Mouse (Mus musculus): ENCODE measurements at regions not wholly inside any gene's neighbourhood (a gene's known extent, or its start where the extent isn't known, plus 50 kb on each side); places are given as distances from the start of the nearest gene placed in this dataset.

DNA sequence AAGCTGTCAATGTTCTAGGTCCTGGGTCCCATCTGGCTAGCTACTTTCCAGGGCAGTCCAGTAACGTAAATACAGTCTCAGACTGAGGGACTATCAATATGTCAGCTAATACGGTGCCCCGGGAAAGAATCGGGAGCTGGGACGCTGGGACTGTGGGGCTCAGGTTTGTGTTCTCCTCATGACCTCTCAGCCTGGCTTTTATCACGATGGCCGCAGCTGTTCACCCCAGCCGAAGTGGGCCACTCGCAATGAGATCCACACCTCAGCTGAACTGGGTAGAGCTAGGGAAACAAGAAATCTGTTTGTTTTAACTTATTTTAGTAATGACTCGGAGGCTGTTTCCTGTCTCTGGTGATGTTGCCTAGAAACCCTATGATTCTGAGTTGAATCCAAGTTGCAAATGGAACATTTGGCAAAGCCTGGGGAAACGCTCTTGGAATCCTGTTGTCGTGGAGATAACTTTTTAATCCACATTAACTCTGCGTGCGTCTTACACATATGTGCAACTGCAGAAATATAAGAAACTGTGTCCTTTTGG, 83.0 kb upstream of the Daam1 start:
- no peak for TF ChIP-seq CTCF (IDR thresholded peaks at IDR 0.05; ENCODE audit: borderline replicate concordance, extremely low read depth, insufficient read depth, insufficient read length)
- no peak for TF ChIP-seq POLR2A (IDR thresholded peaks at IDR 0.05; ENCODE audit: borderline replicate concordance, extremely low read depth, insufficient read depth, insufficient read length, poor library complexity, severe bottlenecking)
- DNase-seq (ENCODE audit: low read depth), result peak; percentile 85

GRCm38 (mm10) chr12:71748731-71749130, 82.1 kb upstream of the Daam1 start:
- TF ChIP-seq POLR2A (IDR thresholded peaks at IDR 0.05; ENCODE audit: borderline replicate concordance, extremely low read depth, insufficient read depth, insufficient read length, poor library complexity, severe bottlenecking) (no peak), CTCF (IDR thresholded peaks at IDR 0.05; ENCODE audit: borderline replicate concordance, extremely low read depth, insufficient read depth, insufficient read length) (no peak)
- peak; percentile 87 for DNase-seq (ENCODE audit: low read depth)

- peak; percentile 61 for DNase-seq (ENCODE audit: low read depth)
- TF ChIP-seq CTCF (IDR thresholded peaks at IDR 0.05; ENCODE audit: borderline replicate concordance, extremely low read depth, insufficient read depth, insufficient read length) (no peak), POLR2A (IDR thresholded peaks at IDR 0.05; ENCODE audit: borderline replicate concordance, extremely low read depth, insufficient read depth, insufficient read length, poor library complexity, severe bottlenecking) (no peak)
Observed at GRCm38 (mm10) chr12:71749668-71750067, 81.2 kb upstream of the Daam1 start.

GRCm38 (mm10) chr12:71752741-71753260, 78.1 kb upstream of the Daam1 start:
- peak; percentile 65 for DNase-seq (ENCODE audit: low read depth)
- TF ChIP-seq POLR2A (IDR thresholded peaks at IDR 0.05; ENCODE audit: borderline replicate concordance, extremely low read depth, insufficient read depth, insufficient read length, poor library complexity, severe bottlenecking), result no peak
- no peak for TF ChIP-seq CTCF (IDR thresholded peaks at IDR 0.05; ENCODE audit: borderline replicate concordance, extremely low read depth, insufficient read depth, insufficient read length)

- DNase-seq (ENCODE audit: low read depth), result no peak
- TF ChIP-seq POLR2A (IDR thresholded peaks at IDR 0.05; ENCODE audit: borderline replicate concordance, extremely low read depth, insufficient read depth, insufficient read length, poor library complexity, severe bottlenecking) (no peak), CTCF (IDR thresholded peaks at IDR 0.05; ENCODE audit: borderline replicate concordance, extremely low read depth, insufficient read depth, insufficient read length) (no peak)
Observed at GRCm38 (mm10) chr12:71753276-71753675, 77.6 kb upstream of the Daam1 start.

- TF ChIP-seq POLR2A (IDR thresholded peaks at IDR 0.05; ENCODE audit: borderline replicate concordance, extremely low read depth, insufficient read depth, insufficient read length, poor library complexity, severe bottlenecking) (no peak), CTCF (IDR thresholded peaks at IDR 0.05; ENCODE audit: borderline replicate concordance, extremely low read depth, insufficient read depth, insufficient read length) (0 out of 2 replicates have a peak, but pooled peaks have one; percentile 11)
- DNase-seq (ENCODE audit: low read depth), result peak; percentile 59
Observed at GRCm38 (mm10) chr12:71763194-71763593, 67.7 kb upstream of the Daam1 start.

GRCm38 (mm10) chr12:71766086-71766485, 64.8 kb upstream of the Daam1 start:
- TF ChIP-seq CTCF (IDR thresholded peaks at IDR 0.05; ENCODE audit: borderline replicate concordance, extremely low read depth, insufficient read depth, insufficient read length) (no peak), POLR2A (IDR thresholded peaks at IDR 0.05; ENCODE audit: borderline replicate concordance, extremely low read depth, insufficient read depth, insufficient read length, poor library complexity, severe bottlenecking) (no peak)
- DNase-seq (ENCODE audit: low read depth), result no peak

- TF ChIP-seq POLR2A (IDR thresholded peaks at IDR 0.05; ENCODE audit: borderline replicate concordance, extremely low read depth, insufficient read depth, insufficient read length, poor library complexity, severe bottlenecking), result no peak
- TF ChIP-seq CTCF (IDR thresholded peaks at IDR 0.05; ENCODE audit: borderline replicate concordance, extremely low read depth, insufficient read depth, insufficient read length), result no peak
- no peak for DNase-seq (ENCODE audit: low read depth)
Observed at GRCm38 (mm10) chr12:71766636-71767035, 64.2 kb upstream of the Daam1 start.

DNA sequence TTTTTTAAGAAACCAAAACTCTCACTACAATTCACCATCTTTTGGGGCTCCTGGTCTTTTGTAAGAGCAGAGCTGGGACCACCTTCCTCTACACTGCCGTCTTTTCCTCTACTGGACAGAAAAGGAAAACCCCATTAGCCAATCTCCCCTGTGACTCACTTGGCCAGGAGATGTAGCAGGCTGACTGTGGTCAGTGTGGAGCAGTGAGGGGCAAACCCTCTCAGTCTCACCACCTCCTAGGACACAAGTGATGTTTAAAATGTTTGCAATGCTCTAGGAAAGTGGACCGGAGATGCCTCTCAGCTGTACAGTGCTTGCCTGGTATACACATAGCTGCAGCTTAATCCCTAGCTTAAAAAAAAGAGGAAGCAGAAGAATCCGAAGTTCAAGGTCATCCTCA, 63.0 kb upstream of the Daam1 start:
- TF ChIP-seq POLR2A (IDR thresholded peaks at IDR 0.05; ENCODE audit: borderline replicate concordance, extremely low read depth, insufficient read depth, insufficient read length, poor library complexity, severe bottlenecking), result no peak
- no peak for TF ChIP-seq CTCF (IDR thresholded peaks at IDR 0.05; ENCODE audit: borderline replicate concordance, extremely low read depth, insufficient read depth, insufficient read length)
- DNase-seq (ENCODE audit: low read depth), result no peak

- DNase-seq (ENCODE audit: low read depth), result peak; percentile 87
- TF ChIP-seq POLR2A (IDR thresholded peaks at IDR 0.05; ENCODE audit: borderline replicate concordance, extremely low read depth, insufficient read depth, insufficient read length, poor library complexity, severe bottlenecking), result no peak
- TF ChIP-seq CTCF (IDR thresholded peaks at IDR 0.05; ENCODE audit: borderline replicate concordance, extremely low read depth, insufficient read depth, insufficient read length), result peak; percentile 97
Observed at GRCm38 (mm10) chr12:71768471-71768870, 62.4 kb upstream of the Daam1 start.

DNA sequence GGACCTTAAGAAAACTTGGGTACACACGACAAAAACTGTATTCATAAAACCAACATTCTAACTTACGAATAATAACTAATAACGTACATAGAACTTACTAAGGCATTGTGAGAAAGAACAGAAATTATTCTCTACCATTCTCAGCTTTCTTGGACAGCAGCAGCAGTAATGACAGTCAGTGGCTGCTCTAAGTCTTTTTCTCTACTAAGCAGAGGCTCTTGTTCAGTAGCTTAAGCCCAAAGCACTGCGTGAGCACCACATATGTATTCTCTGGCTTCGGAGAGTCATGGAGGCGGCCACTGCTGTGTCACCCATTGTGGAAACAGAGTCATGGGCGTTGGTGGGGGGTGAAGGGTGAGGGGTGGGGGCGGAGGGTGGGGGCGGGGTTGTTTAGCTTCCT, 62.0 kb upstream of the Daam1 start:
- TF ChIP-seq POLR2A (IDR thresholded peaks at IDR 0.05; ENCODE audit: borderline replicate concordance, extremely low read depth, insufficient read depth, insufficient read length, poor library complexity, severe bottlenecking) (no peak), CTCF (IDR thresholded peaks at IDR 0.05; ENCODE audit: borderline replicate concordance, extremely low read depth, insufficient read depth, insufficient read length) (no peak)
- DNase-seq (ENCODE audit: low read depth), result peak; percentile 35

DNA sequence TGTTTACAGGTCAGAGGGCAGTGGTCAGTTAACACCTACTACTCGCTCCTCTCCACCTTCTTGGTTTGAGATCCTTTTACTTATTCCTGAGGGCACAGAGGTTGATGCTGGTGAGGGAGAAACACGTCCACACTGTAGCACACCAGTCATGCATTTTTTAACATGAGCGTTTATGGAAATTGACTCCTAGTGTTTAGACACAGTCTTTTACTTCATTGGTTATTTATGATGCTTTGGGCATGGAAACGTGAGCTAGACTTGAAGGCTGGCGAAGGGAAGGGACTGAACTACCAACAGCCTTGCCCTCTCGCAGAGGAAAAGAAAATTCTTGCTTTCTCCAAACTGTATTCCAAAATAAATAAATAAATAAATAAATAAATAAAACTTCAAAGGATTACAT, 61.6 kb upstream of the Daam1 start:
- DNase-seq (ENCODE audit: low read depth), result no peak

More for the DNA sequence above, 61.6 kb upstream of the Daam1 start:
- no peak for TF ChIP-seq CTCF (IDR thresholded peaks at IDR 0.05; ENCODE audit: borderline replicate concordance, extremely low read depth, insufficient read depth, insufficient read length)
- no peak for TF ChIP-seq POLR2A (IDR thresholded peaks at IDR 0.05; ENCODE audit: borderline replicate concordance, extremely low read depth, insufficient read depth, insufficient read length, poor library complexity, severe bottlenecking)

Data from brain, embryonic 14.5 days (tissue).